Mouse (Mus musculus) urinary bladder, adult 2 months (tissue): ENCODE data around the gene Tulp1. TPM values are rescaled to one million over a fixed set of nuclear protein-coding genes. Genes with fewer than 3 reads are reported as not detected.
A peak's percentile ranks its signal among the peaks of the same experiment; 100 is the strongest.

Experiments
- DNase-seq: peaks from one replicate; pipeline ENCODE4 v3.0.0; 2022; ENCODE audit warnings: low spot score
- polyA plus RNA-seq: library from polyadenylated mRNA; depleted of rRNA; stranded (reverse); fragments of >200 nt; gene quantifications from 2 replicates; pipeline ENCODE4 v1.2.3, GENCODE M21; 2012; rRNA removed

Gene Tulp1
- polyA plus RNA-seq, 1 experiment = 0.65 TPM

- no peak for DNase-seq
Observed at GRCm38 (mm10) chr17:28313880-28314225, 51.2 kb downstream of the Tulp1 start.

GRCm38 (mm10) chr17:28313212-28313879 lies 51.7 kb downstream of the Tulp1 start, which contains the start of gene Fance:
Gene Fance (plus strand): TSS chr17:28313519.
- DNase-seq = peak; percentile 70

- no peak for DNase-seq
Observed at GRCm38 (mm10) chr17:28312232-28313211, 52.5 kb downstream of the Tulp1 start.

GRCm38 (mm10) chr17:28311366-28312132 lies 53.5 kb downstream of the Tulp1 start:
- no peak for DNase-seq

- DNase-seq = no peak
Observed at GRCm38 (mm10) chr17:28310831-28311230, 54.2 kb downstream of the Tulp1 start.

- DNase-seq = peak; percentile 66
Observed at GRCm38 (mm10) chr17:28308297-28309195, 56.5 kb downstream of the Tulp1 start.

GRCm38 (mm10) chr17:28305172-28305571 lies 59.9 kb downstream of the Tulp1 start:
- no peak for DNase-seq

Other genes starting within 250 kb of the Tulp1 start
- gene Scube3, start 223.1 kb downstream of the Tulp1 start, polyA plus RNA-seq = 1.6 and 1.8 TPM in 2 replicates
- gene Zfp523, start 188.1 kb downstream of the Tulp1 start, polyA plus RNA-seq = 21.0 and 28.3 TPM in 2 replicates
- 20.4 and 22.5 TPM in 2 replicates for gene Def6, start 157.4 kb downstream of the Tulp1 start, polyA plus RNA-seq
- 23.8 and 30.0 TPM in 2 replicates for gene Ppard, start 132.5 kb downstream of the Tulp1 start, polyA plus RNA-seq
- gene Fance, start 51.7 kb downstream of the Tulp1 start, polyA plus RNA-seq = 11.6 and 18.0 TPM in 2 replicates
- 1,892 and 2,281 TPM in 2 replicates for gene Rpl10a, start 36.8 kb downstream of the Tulp1 start, polyA plus RNA-seq
- 41.6 and 64.2 TPM in 2 replicates for gene Tead3, start 14.4 kb downstream of the Tulp1 start, polyA plus RNA-seq
- 13.5 and 22.6 TPM in 2 replicates for gene Fkbp5, start 152.3 kb upstream of the Tulp1 start, polyA plus RNA-seq
- not detected in 2 replicates for gene Armc12, start 165.6 kb upstream of the Tulp1 start, polyA plus RNA-seq
- not detected in 2 replicates for gene Clpsl2, start 184.2 kb upstream of the Tulp1 start, polyA plus RNA-seq
- 0.32 and 0.46 TPM in 2 replicates for gene Clps, start 195.5 kb upstream of the Tulp1 start, polyA plus RNA-seq
- 0.12 and 0.18 TPM in 2 replicates for gene Lhfpl5, start 210.4 kb upstream of the Tulp1 start, polyA plus RNA-seq